Mouse (Mus musculus): ENCODE results near the gene Chrnb2.

GRCm38 (mm10) chr3:89807171-89807570, 42.7 kb upstream of the Chrnb2 start:
- TF ChIP-seq POLR2A (IDR thresholded peaks at IDR 0.05; ENCODE audit: control insufficient read depth, extremely low read depth, insufficient read depth, low read length, poor library complexity) (no peak), CTCF (IDR thresholded peaks at IDR 0.05; ENCODE audit: borderline replicate concordance, control insufficient read depth, extremely low read depth, insufficient read depth, low read length, poor library complexity) (no peak)

All from thymus, adult 2 months (tissue).